Mouse (Mus musculus) liver, embryonic 14.5 days (tissue): ENCODE data around the gene Llgl2.

Experiments
- CTCF ChIP-seq: IDR thresholded peaks from 2 replicates; pipeline ENCODE4 v1.5.1; 2016; ENCODE audit warnings: antibody characterized with exemption, low read depth, control low read depth
- EP300 ChIP-seq: IDR thresholded peaks from 2 replicates; pipeline ENCODE4 v1.6.1; 2016; ENCODE audit warnings: antibody characterized with exemption, low read depth

DNA sequence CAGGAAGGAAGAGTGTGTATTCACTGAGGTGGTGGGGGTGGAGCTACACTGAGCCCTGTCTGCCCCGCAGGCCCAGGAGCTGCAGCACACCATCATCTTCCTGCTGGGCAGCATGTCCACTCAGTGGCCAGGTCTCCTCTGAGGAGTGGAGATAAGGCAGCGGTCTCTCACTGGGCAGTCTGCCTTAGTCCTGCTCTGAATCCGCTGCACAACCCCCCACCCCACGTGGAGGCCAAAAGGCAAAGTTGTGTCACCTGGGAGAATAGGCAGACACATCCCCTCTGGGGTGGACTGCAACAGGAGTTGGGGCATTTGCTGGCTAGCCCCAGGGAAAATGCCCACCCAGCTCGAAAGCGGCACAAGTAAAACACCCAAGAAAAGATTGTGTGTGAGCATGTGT, 68.4 kb downstream of the Llgl2 start:
- TF ChIP-seq CTCF (no peak), EP300 (no peak)
